ENCODE assay signal across 22 mouse cellular contexts in the genomic region with DNA sequence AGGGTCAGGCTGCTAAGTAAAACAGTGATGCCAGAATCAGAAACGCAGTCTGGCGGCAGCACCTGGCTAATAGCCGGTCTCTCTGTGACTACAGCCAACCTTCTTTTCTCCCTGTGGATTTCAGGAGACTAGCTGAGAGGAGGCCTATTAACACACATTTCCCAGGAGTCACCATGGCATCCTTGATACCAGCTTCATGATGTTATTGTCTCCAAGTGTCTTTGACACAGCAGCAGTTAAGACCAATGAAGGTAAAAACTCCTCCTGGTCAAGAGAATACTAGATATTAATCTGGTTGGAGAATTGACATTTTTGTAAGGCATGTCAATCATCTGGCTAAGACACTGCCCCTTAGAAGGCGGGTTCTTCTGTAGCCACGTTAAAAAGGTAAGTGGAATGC. TPM values are rescaled to one million over a fixed set of nuclear protein-coding genes. Genes with fewer than 3 reads are reported as not detected.
DNase-seq lines count a peak whose midpoint lies in the region; ATAC-seq and TF ChIP-seq lines count a peak whose summit lies in the region.
"Had no signal": no experiment of that assay in that cellular context is flagged by ENCODE, and none has a peak within 500 bp of the region (broad histone marks: within the 10 kb centered on the region; RNA-seq: fewer than 3 reads in every experiment).

No protein-coding gene starts in this region.

- no peaks in the 10 kb centered on the region for H3K9me3 ChIP-seq in ES-Bruce4 (replicated peaks; ENCODE audit: control insufficient read depth, insufficient read depth, low read length, poor library complexity, severe bottlenecking)
- no peaks in the 10 kb centered on the region for H3K9me3 ChIP-seq in midbrain, embryonic 15.5 days
- H3K9me3 ChIP-seq: embryonic facial prominence, embryonic 10.5 days; embryonic facial prominence, embryonic 12.5 days; forebrain, embryonic 13.5 days; forebrain, embryonic 15.5 days had no signal

- H3K27me3 ChIP-seq in ES-Bruce4 (ENCODE audit: control insufficient read depth, insufficient read depth, low read length, poor library complexity, severe bottlenecking), result no peaks in the 10 kb centered on the region
- no peaks in the 10 kb centered on the region; the same call in 1 of the 2 replicates for H3K27me3 ChIP-seq in midbrain, embryonic 15.5 days (replicated peaks)
- H3K27me3 ChIP-seq: CH12.LX; embryonic facial prominence, embryonic 12.5 days; forebrain, embryonic 15.5 days; Patski had no signal

- peak; percentile 12 to 15 for DNase-seq in cerebellum, postnatal 14 days
- DNase-seq in cerebellum, adult 11 months, result no peak
- peak; percentile 52 for DNase-seq in induced T-regulatory cell, adult 2 months (ENCODE audit: low read depth)
- no peak for DNase-seq in yolk sac, embryonic 10.5 days (ENCODE audit: low spot score)
- DNase-seq: adrenal gland, adult 8-10 months; adrenal gland, postnatal 36 days; B cell, adult 2 months; cerebellum, adult 18-20 months; cerebellum, adult 8-10 months; cerebellum, adult 9-11 months; cerebellum, postnatal 25 days; forebrain, postnatal 0 days had no signal

- ATAC-seq in midbrain, embryonic 15.5 days (replicated peaks), result no peak
- ATAC-seq: activated CD4-positive, CD25-positive, alpha-beta regulatory T cell, adult 4 months; CD4-positive, CD25-positive, alpha-beta regulatory T cell, adult 4 months; forebrain, embryonic 13.5 days; forebrain, embryonic 15.5 days; forebrain, postnatal 0 days; Patski had no signal

- TF ChIP-seq CTCF in ES-Bruce4 (IDR thresholded peaks at IDR 0.05; ENCODE audit: low read depth, low read length), result no peak

- no peak for TF ChIP-seq POLR2A in ES-Bruce4 (IDR thresholded peaks at IDR 0.05; ENCODE audit: insufficient read depth, low read length)

- H3K36me3 ChIP-seq in ES-Bruce4 (ENCODE audit: control insufficient read depth, insufficient read depth, low read length, poor library complexity, severe bottlenecking), result no peaks in the 10 kb centered on the region
- no peaks in the 10 kb centered on the region for H3K36me3 ChIP-seq in midbrain, embryonic 15.5 days (replicated peaks)
- H3K36me3 ChIP-seq: embryonic facial prominence, embryonic 10.5 days; embryonic facial prominence, embryonic 12.5 days; forebrain, embryonic 15.5 days had no signal

- 62% methylated on average over 5 of the region's 5 CpGs for WGBS in midbrain, embryonic 15.5 days

- H3K4me2 ChIP-seq in midbrain, embryonic 15.5 days, result no peak overlapping the region
- H3K4me2 ChIP-seq: embryonic facial prominence, embryonic 12.5 days had no signal

- no peak overlapping the region for H3K4me3 ChIP-seq in ES-Bruce4 (ENCODE audit: low read depth, low read length)
- no peak overlapping the region for H3K4me3 ChIP-seq in midbrain, embryonic 15.5 days
- H3K4me3 ChIP-seq: embryonic facial prominence, embryonic 12.5 days; forebrain, embryonic 13.5 days; forebrain, embryonic 15.5 days had no signal

- peak overlapping the region; percentile 36; the same call in 1 of the 2 replicates for H3K27ac ChIP-seq in ES-Bruce4 (ENCODE audit: insufficient read depth, low read length)
- H3K27ac ChIP-seq in midbrain, embryonic 15.5 days, result no peak overlapping the region
- H3K27ac ChIP-seq: embryonic facial prominence, embryonic 10.5 days; embryonic facial prominence, embryonic 12.5 days; forebrain, embryonic 13.5 days; forebrain, embryonic 15.5 days had no signal

- TF ChIP-seq EP300 in ES-Bruce4 (IDR thresholded peaks at IDR 0.05; ENCODE audit: insufficient read depth, low read depth, low read length), result no peak

- H3K9ac ChIP-seq in ES-Bruce4 (ENCODE audit: low read depth, poor library complexity, severe bottlenecking), result 0 out of 2 replicates have a peak overlapping the region, but pooled peaks have one; percentile 25
- no peak overlapping the region for H3K9ac ChIP-seq in midbrain, embryonic 15.5 days
- H3K9ac ChIP-seq: embryonic facial prominence, embryonic 12.5 days; forebrain, embryonic 13.5 days; forebrain, embryonic 15.5 days; forebrain, postnatal 0 days had no signal

- peaks cover 11% of the 10 kb centered on the region for H3K4me1 ChIP-seq in ES-Bruce4 (ENCODE audit: control insufficient read depth, insufficient read depth, low read length)
- peaks cover 12% of the 10 kb centered on the region; the same call in 1 of the 2 replicates for H3K4me1 ChIP-seq in midbrain, embryonic 15.5 days

RNA-seq across cellular contexts. Expression of gene Ttc39b, which starts 1.3 kb away (rescaled TPM):
- polyA plus RNA-seq in ES-Bruce4 (2011; ENCODE audit: insufficient read depth, insufficient read length, low read depth, missing spikeins), result 36.8 and 48.9 TPM in 2 replicates
- polyA plus RNA-seq in midbrain, embryonic 15.5 days (2015; fragmentation: Nextera tagmentation; extraction: Ambion mirVana), result 5.6 and 6.0 TPM in 2 replicates

Comparison
In these comparisons a context has a peak if more than half of its experiments do, and no peak if none do; other contexts are left out.
1. DNase-seq: peak in cerebellum, postnatal 14 days (2 of 2) and induced T-regulatory cell, adult 2 months (single experiment); none in cerebellum, adult 11 months (single experiment) and yolk sac, embryonic 10.5 days (single experiment).